Mouse (Mus musculus): ENCODE results near the gene Plrg1. TPM values are rescaled to one million over a fixed set of nuclear protein-coding genes. Genes with fewer than 3 reads are reported as not detected.

Plrg1 gene
- polyA plus RNA-seq, 1 experiment from 2014 or later: 108 TPM

DNA sequence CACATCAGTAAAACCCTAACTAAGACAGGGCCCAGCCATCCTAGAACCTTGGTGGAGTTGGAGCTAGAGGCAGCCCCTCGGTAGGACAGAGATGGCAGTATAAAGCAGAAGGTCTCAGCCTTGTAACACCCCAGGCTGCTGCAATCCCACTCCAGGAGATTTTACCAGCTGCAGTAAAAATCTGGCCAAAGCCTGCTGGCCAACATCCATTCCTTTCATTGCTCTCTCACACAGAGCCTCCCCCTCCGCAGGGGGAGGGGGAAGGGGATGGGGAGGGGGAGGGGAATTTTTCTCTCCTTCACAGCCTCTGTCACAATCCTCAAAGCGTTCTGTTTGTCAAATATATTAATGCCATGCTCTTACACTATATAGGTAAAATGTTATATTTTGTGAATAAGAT lies 21.2 kb downstream of the Plrg1 start:
- ATAC-seq (ENCODE audit: low FRiP score, low TSS enrichment): no peak
- peaks cover 5% of the 10 kb centered on the region for H3K4me1 ChIP-seq (ENCODE audit: insufficient read depth, low read length)
- no peaks in the 10 kb centered on the region for H3K27me3 ChIP-seq (ENCODE audit: insufficient read depth, low read length)
- H3K9me3 ChIP-seq (ENCODE audit: low read length): no peaks in the 10 kb centered on the region
- peaks cover 13% of the 10 kb centered on the region; the same call in 1 of the 2 replicates for H3K36me3 ChIP-seq (ENCODE audit: insufficient read depth, low read length)
- no peak overlapping the region for H3K4me2 ChIP-seq (replicated peaks; ENCODE audit: low read depth, low read length)
- no peak overlapping the region for H3K9ac ChIP-seq (replicated peaks; ENCODE audit: low read length)
- H3K4me3 ChIP-seq (ENCODE audit: low read length): no peak overlapping the region
- H3K27ac ChIP-seq (ENCODE audit: low read length): no peak overlapping the region
- 28% methylated on average over 3 of the region's 3 CpGs for WGBS

DNA sequence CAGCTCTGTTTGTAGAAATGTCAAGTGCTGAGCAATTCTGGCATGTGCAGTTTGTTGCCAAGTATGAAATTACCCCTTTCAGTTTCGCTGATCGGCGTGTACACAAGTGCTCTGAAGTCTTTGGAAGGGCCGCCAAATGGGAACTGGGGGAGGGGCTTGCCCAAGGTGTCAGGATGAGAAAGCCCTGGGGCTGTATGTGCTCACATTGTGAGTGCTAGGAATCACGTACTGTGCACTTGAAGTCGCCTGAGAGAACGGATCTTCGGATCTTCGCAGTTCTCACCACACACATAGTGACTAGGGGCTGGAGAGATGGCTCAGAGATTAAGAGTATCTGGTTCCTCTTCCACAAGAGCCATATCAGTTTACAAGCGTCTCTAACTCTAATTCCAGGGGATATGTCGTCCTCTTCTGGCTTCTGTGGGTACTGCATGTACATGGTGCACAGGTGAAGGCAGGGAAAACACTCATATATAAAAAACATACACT lies 25.3 kb downstream of the Plrg1 start:
- H3K27me3 ChIP-seq (ENCODE audit: insufficient read depth, low read length): no peaks in the 10 kb centered on the region
- ATAC-seq (ENCODE audit: low FRiP score, low TSS enrichment): peak; percentile 86

DNA sequence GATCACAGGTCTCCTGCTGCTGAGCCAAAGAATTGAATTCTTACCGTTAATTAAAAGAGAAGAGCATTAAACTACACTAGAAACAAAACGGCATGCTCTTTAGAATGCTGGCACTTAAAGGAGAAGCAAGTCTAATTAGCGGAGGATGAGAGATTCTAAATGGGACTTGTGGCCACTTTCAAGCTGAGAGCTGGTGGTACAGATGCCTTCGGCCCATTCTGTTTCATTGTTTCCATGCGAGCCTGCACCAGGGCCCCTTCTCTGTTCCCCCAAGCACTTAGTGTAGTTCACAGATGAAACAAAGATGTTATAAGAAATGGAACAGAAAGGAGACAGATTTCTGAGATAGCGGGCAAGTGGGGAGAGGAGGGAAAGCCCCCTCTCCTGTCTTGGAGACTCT lies 42.3 kb downstream of the Plrg1 start:
- H3K36me3 ChIP-seq (ENCODE audit: insufficient read depth, low read length): no peaks in the 10 kb centered on the region
- H3K27me3 ChIP-seq (ENCODE audit: insufficient read depth, low read length): peaks cover 7% of the 10 kb centered on the region; the same call in 1 of the 2 replicates
- H3K4me3 ChIP-seq (ENCODE audit: low read length): no peak overlapping the region
- H3K9ac ChIP-seq (replicated peaks; ENCODE audit: low read length): no peak overlapping the region
- no peaks in the 10 kb centered on the region for H3K9me3 ChIP-seq (ENCODE audit: low read length)
- no peak overlapping the region for H3K4me2 ChIP-seq (replicated peaks; ENCODE audit: low read depth, low read length)
- no peak overlapping the region for H3K27ac ChIP-seq (ENCODE audit: low read length)
- WGBS: 77% methylated on average over 6 of the region's 6 CpGs
- 0 out of 2 replicates have a peak, but pooled peaks cover 3% of the 10 kb centered on the region for H3K4me1 ChIP-seq (ENCODE audit: insufficient read depth, low read length)
- ATAC-seq (ENCODE audit: low FRiP score, low TSS enrichment): no peak

More for the DNA sequence above, 25.3 kb downstream of the Plrg1 start:
- WGBS: under 1% methylated on average over 11 of the region's 11 CpGs
- Histone ChIP-seq H3K27ac (ENCODE audit: low read length) (no peak overlapping the region), H3K4me1 (ENCODE audit: insufficient read depth, low read length) (peaks cover 5% of the 10 kb centered on the region), H3K4me3 (ENCODE audit: low read length) (peak overlapping the region; percentile 40), H3K9me3 (ENCODE audit: low read length) (no peaks in the 10 kb centered on the region), H3K36me3 (ENCODE audit: insufficient read depth, low read length) (no peaks in the 10 kb centered on the region), H3K9ac (replicated peaks; ENCODE audit: low read length) (peak overlapping the region; percentile 9), H3K4me2 (replicated peaks; ENCODE audit: low read depth, low read length) (peak overlapping the region; percentile 61)

- H3K4me1 ChIP-seq (ENCODE audit: insufficient read depth, low read length): 0 out of 2 replicates have a peak, but pooled peaks cover 3% of the 10 kb centered on the region
- peak overlapping the region; percentile 52 for H3K4me2 ChIP-seq (replicated peaks; ENCODE audit: low read depth, low read length)
- H3K36me3 ChIP-seq (ENCODE audit: insufficient read depth, low read length): no peaks in the 10 kb centered on the region
- no peaks in the 10 kb centered on the region for H3K9me3 ChIP-seq (ENCODE audit: low read length)
- peak overlapping the region; percentile 24 for H3K4me3 ChIP-seq (ENCODE audit: low read length)
- peaks cover 7% of the 10 kb centered on the region; the same call in 1 of the 2 replicates for H3K27me3 ChIP-seq (ENCODE audit: insufficient read depth, low read length)
- 0 out of 2 replicates have a peak overlapping the region, but pooled peaks have one; percentile 41 for H3K9ac ChIP-seq (replicated peaks; ENCODE audit: low read length)
- 11% methylated on average over 14 of the region's 14 CpGs for WGBS
- ATAC-seq (ENCODE audit: low FRiP score, low TSS enrichment): no peak
- no peak overlapping the region for H3K27ac ChIP-seq (ENCODE audit: low read length)
Measured at GRCm38 (mm10) chr3:83098546-83099034, 43.3 kb downstream of the Plrg1 start.

- no peak overlapping the region for H3K27ac ChIP-seq (ENCODE audit: low read length)
- H3K4me3 ChIP-seq (ENCODE audit: low read length): peak overlapping the region; percentile 24
- no peaks in the 10 kb centered on the region for H3K36me3 ChIP-seq (ENCODE audit: insufficient read depth, low read length)
- H3K9ac ChIP-seq (replicated peaks; ENCODE audit: low read length): no peak overlapping the region
- H3K9me3 ChIP-seq (ENCODE audit: low read length): no peaks in the 10 kb centered on the region
- peaks cover 7% of the 10 kb centered on the region; the same call in 1 of the 2 replicates for H3K27me3 ChIP-seq (ENCODE audit: insufficient read depth, low read length)
- no peak for ATAC-seq (ENCODE audit: low FRiP score, low TSS enrichment)
- H3K4me2 ChIP-seq (replicated peaks; ENCODE audit: low read depth, low read length): peak overlapping the region; percentile 52
- H3K4me1 ChIP-seq (ENCODE audit: insufficient read depth, low read length): 0 out of 2 replicates have a peak, but pooled peaks cover 3% of the 10 kb centered on the region
- WGBS: 97% methylated on average over 1 of the region's 1 CpGs
Measured at GRCm38 (mm10) chr3:83099139-83099538, 43.8 kb downstream of the Plrg1 start.

- ATAC-seq (ENCODE audit: low FRiP score, low TSS enrichment): no peak
- Histone ChIP-seq H3K4me2 (replicated peaks; ENCODE audit: low read depth, low read length) (no peak overlapping the region), H3K36me3 (ENCODE audit: insufficient read depth, low read length) (no peaks in the 10 kb centered on the region), H3K27ac (ENCODE audit: low read length) (no peak overlapping the region), H3K27me3 (ENCODE audit: insufficient read depth, low read length) (peaks cover 7% of the 10 kb centered on the region; the same call in 1 of the 2 replicates), H3K9me3 (ENCODE audit: low read length) (0 out of 2 replicates have a peak, but pooled peaks cover under 1% of the 10 kb centered on the region), H3K4me3 (ENCODE audit: low read length) (no peak overlapping the region), H3K9ac (replicated peaks; ENCODE audit: low read length) (no peak overlapping the region), H3K4me1 (ENCODE audit: insufficient read depth, low read length) (0 out of 2 replicates have a peak, but pooled peaks cover 3% of the 10 kb centered on the region)
- WGBS: 75% methylated on average over 6 of the region's 6 CpGs
Measured at GRCm38 (mm10) chr3:83099651-83100050, 44.3 kb downstream of the Plrg1 start.

DNA sequence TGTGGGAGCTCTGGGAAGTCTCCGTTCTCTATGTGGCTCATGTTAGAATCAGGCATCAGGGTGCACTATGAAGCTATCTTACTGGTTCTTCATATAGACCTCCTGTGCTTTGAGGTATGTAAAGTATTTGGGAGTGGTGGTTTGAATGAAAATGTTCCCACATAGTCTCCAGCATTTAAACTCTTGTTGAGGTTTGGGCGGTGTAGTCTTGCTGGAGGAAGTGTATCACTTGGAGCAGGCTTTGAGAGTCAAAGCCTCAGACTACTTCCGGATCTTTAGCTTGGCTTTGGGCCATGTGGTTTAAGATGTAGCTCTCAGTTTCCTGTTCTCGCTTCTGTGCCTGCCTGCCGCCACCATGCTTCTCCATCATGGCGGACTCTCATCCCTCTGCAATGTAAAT lies 47.0 kb downstream of the Plrg1 start:
- Histone ChIP-seq H3K4me1 (ENCODE audit: insufficient read depth, low read length) (0 out of 2 replicates have a peak, but pooled peaks cover 3% of the 10 kb centered on the region), H3K4me3 (ENCODE audit: low read length) (no peak overlapping the region), H3K4me2 (replicated peaks; ENCODE audit: low read depth, low read length) (no peak overlapping the region), H3K27me3 (ENCODE audit: insufficient read depth, low read length) (peaks cover 7% of the 10 kb centered on the region; the same call in 1 of the 2 replicates), H3K27ac (ENCODE audit: low read length) (no peak overlapping the region), H3K36me3 (ENCODE audit: insufficient read depth, low read length) (no peaks in the 10 kb centered on the region), H3K9me3 (ENCODE audit: low read length) (peaks cover 7% of the 10 kb centered on the region; the same call in 1 of the 2 replicates), H3K9ac (replicated peaks; ENCODE audit: low read length) (no peak overlapping the region)
- 93% methylated on average over 6 of the region's 6 CpGs for WGBS
- no peak for ATAC-seq (ENCODE audit: low FRiP score, low TSS enrichment)

DNA sequence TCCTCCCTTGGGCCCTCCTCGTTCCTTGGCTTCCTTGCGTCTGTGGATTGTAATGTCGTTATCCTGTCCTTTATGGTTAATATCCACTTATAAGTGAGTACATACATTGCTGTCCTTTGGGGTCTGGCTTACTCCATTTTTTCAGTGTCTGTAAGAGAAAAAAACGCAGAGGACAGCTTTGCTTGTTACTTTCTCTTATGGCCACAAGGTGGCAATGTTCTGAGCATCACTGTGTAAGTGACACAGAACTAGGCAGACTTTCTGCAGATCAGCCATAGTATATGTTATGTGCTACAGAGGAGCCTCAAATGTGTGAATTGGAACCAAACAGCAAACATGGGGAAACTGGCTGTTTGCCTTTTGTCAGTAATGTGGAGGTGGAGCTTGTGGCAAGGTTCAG lies 54.8 kb downstream of the Plrg1 start:
- Histone ChIP-seq H3K27me3 (ENCODE audit: insufficient read depth, low read length) (no peaks in the 10 kb centered on the region), H3K4me1 (ENCODE audit: insufficient read depth, low read length) (no peaks in the 10 kb centered on the region), H3K9ac (replicated peaks; ENCODE audit: low read length) (no peak overlapping the region), H3K27ac (ENCODE audit: low read length) (no peak overlapping the region), H3K36me3 (ENCODE audit: insufficient read depth, low read length) (no peaks in the 10 kb centered on the region), H3K4me3 (ENCODE audit: low read length) (no peak overlapping the region), H3K4me2 (replicated peaks; ENCODE audit: low read depth, low read length) (no peak overlapping the region), H3K9me3 (ENCODE audit: low read length) (0 out of 2 replicates have a peak, but pooled peaks cover 3% of the 10 kb centered on the region)
- ATAC-seq (ENCODE audit: low FRiP score, low TSS enrichment): peak; percentile 65; the same call in 1 of the 2 replicates
- WGBS: 22% methylated on average over 4 of the region's 4 CpGs

- Histone ChIP-seq H3K4me2 (replicated peaks; ENCODE audit: low read depth, low read length) (no peak overlapping the region), H3K9me3 (ENCODE audit: low read length) (no peaks in the 10 kb centered on the region), H3K27ac (ENCODE audit: low read length) (no peak overlapping the region), H3K36me3 (ENCODE audit: insufficient read depth, low read length) (no peaks in the 10 kb centered on the region), H3K4me1 (ENCODE audit: insufficient read depth, low read length) (no peaks in the 10 kb centered on the region), H3K27me3 (ENCODE audit: insufficient read depth, low read length) (no peaks in the 10 kb centered on the region), H3K9ac (replicated peaks; ENCODE audit: low read length) (no peak overlapping the region), H3K4me3 (ENCODE audit: low read length) (no peak overlapping the region)
- WGBS: 50% methylated on average over 7 of the region's 7 CpGs
- ATAC-seq (ENCODE audit: low FRiP score, low TSS enrichment): no peak
Measured at GRCm38 (mm10) chr3:83111485-83112261, 56.4 kb downstream of the Plrg1 start.

DNA sequence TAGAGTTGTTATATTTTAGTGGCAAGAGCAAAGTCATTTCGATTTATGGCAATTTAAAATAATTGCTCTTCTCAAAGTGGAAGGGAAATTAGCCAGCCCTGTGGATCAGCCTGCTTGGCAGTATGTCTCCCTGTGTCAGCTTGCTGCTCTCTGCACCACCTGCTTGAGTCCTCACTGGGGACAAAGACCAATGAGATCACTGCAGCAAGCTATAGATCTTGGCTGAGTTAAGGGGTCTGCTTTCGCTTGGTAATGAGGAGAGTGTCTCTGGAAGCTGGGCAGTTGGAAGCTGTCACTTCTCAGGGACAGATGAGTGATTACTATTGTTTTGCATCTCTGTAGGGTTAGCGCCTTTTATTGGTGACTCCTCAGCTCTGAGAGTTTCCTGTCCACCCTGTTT lies 57.5 kb downstream of the Plrg1 start:
- H3K4me1 ChIP-seq (ENCODE audit: insufficient read depth, low read length): no peaks in the 10 kb centered on the region
- no peaks in the 10 kb centered on the region for H3K27me3 ChIP-seq (ENCODE audit: insufficient read depth, low read length)
- H3K36me3 ChIP-seq (ENCODE audit: insufficient read depth, low read length): no peaks in the 10 kb centered on the region
- 22% methylated on average over 3 of the region's 3 CpGs for WGBS
- no peak overlapping the region for H3K4me3 ChIP-seq (ENCODE audit: low read length)
- no peak for ATAC-seq (ENCODE audit: low FRiP score, low TSS enrichment)
- H3K9ac ChIP-seq (replicated peaks; ENCODE audit: low read length): no peak overlapping the region
- no peak overlapping the region for H3K4me2 ChIP-seq (replicated peaks; ENCODE audit: low read depth, low read length)
- no peaks in the 10 kb centered on the region for H3K9me3 ChIP-seq (ENCODE audit: low read length)
- H3K27ac ChIP-seq (ENCODE audit: low read length): no peak overlapping the region
